Mouse (Mus musculus) embryonic facial prominence, embryonic 15.5 days (tissue): ENCODE data around the gene Polr2h. TPM values are rescaled to one million over a fixed set of nuclear protein-coding genes. Genes with fewer than 3 reads are reported as not detected.
"Not testable (repeated sequence)": the region's sequence is repeated elsewhere in the genome, so short reads cannot be mapped to it uniquely, and the experiment has no call there.

Experiments
- ATAC-seq: fragments of 200-750 bp; cut with Nextera tagmentation; 2 replicates; pipeline ENCODE4 v1.8.0; 2017; ENCODE audit warnings: low read depth, moderate TSS enrichment; ENCODE audit not compliant: insufficient number of reproducible peaks, low FRiP score, low TSS enrichment
- H3K27ac ChIP-seq: fragments of 300-500 bp; sonication (generic); replicated peaks from 2 replicates; pipeline ENCODE4 v1.5.1; 2015; ENCODE audit warnings: mild to moderate bottlenecking, inconsistent platforms
- H3K27me3 ChIP-seq: fragments of 300-500 bp; sonication (generic); 2 replicates; pipeline ENCODE4 v1.6.1; 2015; ENCODE audit warnings: inconsistent platforms
- H3K36me3 ChIP-seq: fragments of 300-500 bp; sonication (generic); 2 replicates; pipeline ENCODE4 v1.6.1; 2015; ENCODE audit warnings: mild to moderate bottlenecking, inconsistent platforms
- H3K4me1 ChIP-seq: fragments of 300-500 bp; sonication (generic); 2 replicates; pipeline ENCODE4 v1.6.1; 2015; ENCODE audit warnings: inconsistent platforms
- H3K4me2 ChIP-seq: fragments of 300-500 bp; sonication (generic); replicated peaks from 2 replicates; pipeline ENCODE4 v1.6.1; 2015; ENCODE audit warnings: mild to moderate bottlenecking, inconsistent platforms
- H3K4me3 ChIP-seq: fragments of 300-500 bp; sonication (generic); replicated peaks from 2 replicates; pipeline ENCODE4 v1.5.1; 2015; ENCODE audit warnings: mild to moderate bottlenecking, inconsistent platforms
- H3K9ac ChIP-seq: fragments of 300-500 bp; sonication (generic); 2 replicates; pipeline ENCODE4 v1.6.1; 2015; ENCODE audit warnings: inconsistent platforms
- H3K9me3 ChIP-seq: fragments of 300-500 bp; sonication (generic); replicated peaks from 2 replicates; pipeline ENCODE4 v1.6.1; 2016; ENCODE audit warnings: inconsistent platforms
- WGBS: fragments of 180-500 bp; shearing (Covaris S2); methylation state at CpG from one replicate; pipeline ENCODE4 v1.1.7; 2015; 5-methylcytosine and 5-hydroxymethylcytosine counted together
- polyA plus RNA-seq: library from polyadenylated mRNA; unstranded; fragments of >200 nt; fragmentation: Nextera tagmentation; extraction: Ambion mirVana; gene quantifications from 2 replicates; pipeline ENCODE4 v1.2.1, GENCODE M21; 2015

Gene Polr2h
- polyA plus RNA-seq: 90.0 and 100 TPM in 2 replicates

GRCm38 (mm10) chr16:20717181-20717977 lies at the start of gene Polr2h, which contains the start of gene Clcn2:
Polr2h (plus strand) TSS chr16:20717665.
Clcn2 (minus strand) TSS chr16:20717746.
- under 1% methylated on average over 62 of the region's 62 CpGs for WGBS
- H3K27ac ChIP-seq: peak within 1 kb of the TSS; percentile 98

GRCm38 (mm10) chr16:20668013-20668412 lies 49.5 kb upstream of the Polr2h start, which contains the start of gene Eif4g1:
Eif4g1 (plus strand) TSS chr16:20668313.
- WGBS: 98% methylated on average over 5 of the region's 6 CpGs

More at GRCm38 (mm10) chr16:20717181-20717977, at the start of gene Polr2h, which contains the start of gene Clcn2:
- Histone ChIP-seq H3K9ac (peak within 1 kb of the TSS; percentile 73), H3K4me2 (peak within 1 kb of the TSS; percentile 84), H3K4me3 (peak within 1 kb of the TSS; percentile 72), H3K9me3 (no peaks in the 10 kb centered on the region), H3K36me3 (peaks cover 23% of the 10 kb centered on the region), H3K27me3 (no peaks in the 10 kb centered on the region), H3K4me1 (peaks cover 38% of the 10 kb centered on the region)
- ATAC-seq: peak; percentile 84

GRCm38 (mm10) chr16:20670291-20670690 lies 47.2 kb upstream of the Polr2h start:
- ATAC-seq: no peak
- H3K4me2 ChIP-seq: no peak overlapping the region
- H3K9ac ChIP-seq: no peak overlapping the region
- H3K27ac ChIP-seq: no peak overlapping the region
- H3K4me3 ChIP-seq: no peak overlapping the region
- peaks cover 10% of the 10 kb centered on the region for H3K36me3 ChIP-seq
- H3K9me3 ChIP-seq: no peaks in the 10 kb centered on the region
- 84% methylated on average over 3 of the region's 3 CpGs for WGBS
- no peaks in the 10 kb centered on the region for H3K27me3 ChIP-seq
- H3K4me1 ChIP-seq: peaks cover 21% of the 10 kb centered on the region

More at GRCm38 (mm10) chr16:20668013-20668412, 49.5 kb upstream of the Polr2h start, which contains the start of gene Eif4g1:
- not testable (repeated sequence) for H3K9me3 ChIP-seq, H3K4me1 ChIP-seq, H3K4me3 ChIP-seq, H3K4me2 ChIP-seq, ATAC-seq, H3K9ac ChIP-seq, H3K27ac ChIP-seq, H3K27me3 ChIP-seq
- peaks cover 14% of the 10 kb centered on the region for H3K36me3 ChIP-seq

- Histone ChIP-seq H3K9me3 (no peaks in the 10 kb centered on the region), H3K4me3 (peak overlapping the region; percentile 69), H3K9ac (no peak overlapping the region), H3K27me3 (no peaks in the 10 kb centered on the region), H3K4me2 (peak overlapping the region; percentile 95), H3K4me1 (peaks cover 22% of the 10 kb centered on the region), H3K27ac (0 out of 2 replicates have a peak overlapping the region, but pooled peaks have one; percentile 52), H3K36me3 (peaks cover 21% of the 10 kb centered on the region)
- WGBS: 22% methylated on average over 6 of the region's 6 CpGs
- ATAC-seq: no peak
Measured at GRCm38 (mm10) chr16:20671886-20672285, 45.6 kb upstream of the Polr2h start.

- peaks cover 26% of the 10 kb centered on the region for H3K36me3 ChIP-seq
- H3K9ac ChIP-seq: peak overlapping the region; percentile 75
- peak overlapping the region; percentile 69 for H3K4me3 ChIP-seq
- peak overlapping the region; percentile 91 for H3K27ac ChIP-seq
- peak; percentile 96 for ATAC-seq
- H3K27me3 ChIP-seq: no peaks in the 10 kb centered on the region
- peaks cover 26% of the 10 kb centered on the region for H3K4me1 ChIP-seq
- peak overlapping the region; percentile 95 for H3K4me2 ChIP-seq
- no peaks in the 10 kb centered on the region for H3K9me3 ChIP-seq
- WGBS: under 1% methylated on average over 38 of the region's 38 CpGs
Measured at GRCm38 (mm10) chr16:20672500-20672902, 45.0 kb upstream of the Polr2h start.

- under 1% methylated on average over 59 of the region's 78 CpGs for WGBS
- ATAC-seq: peak; percentile 79; the same call in 1 of the 2 replicates
Measured at GRCm38 (mm10) chr16:20672965-20673705, 44.3 kb upstream of the Polr2h start.

GRCm38 (mm10) chr16:20673706-20674303 lies 43.7 kb upstream of the Polr2h start:
- 4% methylated on average over 14 of the region's 14 CpGs for WGBS

More at GRCm38 (mm10) chr16:20672965-20673705, 44.3 kb upstream of the Polr2h start:
- Histone ChIP-seq H3K9ac (peak overlapping the region; percentile 75), H3K27me3 (no peaks in the 10 kb centered on the region), H3K27ac (peak overlapping the region; percentile 91), H3K9me3 (no peaks in the 10 kb centered on the region), H3K4me2 (peak overlapping the region; percentile 95), H3K4me1 (peaks cover 29% of the 10 kb centered on the region), H3K4me3 (peak overlapping the region; percentile 69), H3K36me3 (peaks cover 33% of the 10 kb centered on the region)

GRCm38 (mm10) chr16:20675213-20675612 lies 42.3 kb upstream of the Polr2h start:
- H3K36me3 ChIP-seq: peaks cover 52% of the 10 kb centered on the region
- 0 out of 2 replicates have a peak overlapping the region, but pooled peaks have one; percentile 69 for H3K4me3 ChIP-seq
- no peak overlapping the region for H3K9ac ChIP-seq
- ATAC-seq: no peak
- H3K27me3 ChIP-seq: no peaks in the 10 kb centered on the region
- H3K4me2 ChIP-seq: no peak overlapping the region
- peaks cover 29% of the 10 kb centered on the region for H3K4me1 ChIP-seq
- H3K9me3 ChIP-seq: no peaks in the 10 kb centered on the region
- WGBS: 94% methylated on average over 6 of the region's 6 CpGs
- no peak overlapping the region for H3K27ac ChIP-seq

More at GRCm38 (mm10) chr16:20673706-20674303, 43.7 kb upstream of the Polr2h start:
- Histone ChIP-seq H3K36me3 (peaks cover 39% of the 10 kb centered on the region), H3K4me2 (peak overlapping the region; percentile 95), H3K9me3 (no peaks in the 10 kb centered on the region), H3K4me1 (peaks cover 29% of the 10 kb centered on the region), H3K27ac (peak overlapping the region; percentile 91), H3K27me3 (no peaks in the 10 kb centered on the region), H3K4me3 (peak overlapping the region; percentile 69), H3K9ac (peak overlapping the region; percentile 75)
- no peak for ATAC-seq

GRCm38 (mm10) chr16:20676702-20677101 lies 40.8 kb upstream of the Polr2h start:
- Histone ChIP-seq H3K36me3 (peaks cover 67% of the 10 kb centered on the region), H3K27me3 (no peaks in the 10 kb centered on the region), H3K4me1 (peaks cover 29% of the 10 kb centered on the region), H3K4me2 (no peak overlapping the region), H3K9me3 (no peaks in the 10 kb centered on the region), H3K9ac (no peak overlapping the region), H3K27ac (no peak overlapping the region), H3K4me3 (no peak overlapping the region)
- ATAC-seq: no peak
- WGBS: 55% methylated on average over 4 of the region's 4 CpGs

- 0 out of 2 replicates have a peak overlapping the region, but pooled peaks have one; percentile 2 for H3K27ac ChIP-seq
- H3K27me3 ChIP-seq: no peaks in the 10 kb centered on the region
- H3K9ac ChIP-seq: no peak overlapping the region
- peaks cover 25% of the 10 kb centered on the region for H3K4me1 ChIP-seq
- H3K4me2 ChIP-seq: no peak overlapping the region
- no peak overlapping the region for H3K4me3 ChIP-seq
- H3K36me3 ChIP-seq: peaks cover 74% of the 10 kb centered on the region
- H3K9me3 ChIP-seq: no peaks in the 10 kb centered on the region
- no peak for ATAC-seq
- WGBS: 67% methylated on average over 5 of the region's 5 CpGs
Measured at GRCm38 (mm10) chr16:20677380-20677779, 40.1 kb upstream of the Polr2h start.
